Mouse (Mus musculus): ENCODE measurements at regions not wholly inside any gene's neighbourhood (a gene's known extent, or its start where the extent isn't known, plus 50 kb on each side); places are given as distances from the start of the nearest gene placed in this dataset.
"Not testable (repeated sequence)": the region's sequence is repeated elsewhere in the genome, so short reads cannot be mapped to it uniquely, and the experiment has no call there.

- DNase-seq, result no peak
These were observed 165.5 kb upstream of the Stk26 start for GRCm38 (mm10) chrX:50675356-50675755.

- peak; percentile 15 for DNase-seq
These were observed 182.8 kb upstream of the Stk26 start for GRCm38 (mm10) chrX:50657835-50658565.

GRCm38 (mm10) chrX:50657180-50657834 is 183.5 kb upstream of the Stk26 start:
- no peak for DNase-seq

GRCm38 (mm10) chrX:50655380-50655779 is 185.5 kb upstream of the Stk26 start:
- not testable (repeated sequence) for DNase-seq

- no peak for DNase-seq
These were observed 199.5 kb upstream of the Stk26 start for GRCm38 (mm10) chrX:50641347-50641746.

- no peak for DNase-seq
These were observed 205.2 kb upstream of the Stk26 start for GRCm38 (mm10) chrX:50635634-50636033.

- peak; percentile 78 for DNase-seq
These were observed 205.8 kb upstream of the Stk26 start for GRCm38 (mm10) chrX:50634842-50635615.

- no peak for DNase-seq
These were observed 204.2 kb upstream of the Olfr1324 start for GRCm38 (mm10) chrX:50632536-50632935.

GRCm38 (mm10) chrX:50625336-50625735 is 197.0 kb upstream of the Olfr1324 start:
- DNase-seq, result no peak

- no peak for DNase-seq
These were observed 194.7 kb upstream of the Olfr1324 start for GRCm38 (mm10) chrX:50622984-50623455.

GRCm38 (mm10) chrX:50620909-50621308 is 192.6 kb upstream of the Olfr1324 start:
- no peak for DNase-seq

- DNase-seq, result no peak
These were observed 191.6 kb upstream of the Olfr1324 start for GRCm38 (mm10) chrX:50619919-50620318.

- DNase-seq, result no peak
These were observed 190.6 kb upstream of the Olfr1324 start for GRCm38 (mm10) chrX:50618936-50619335.

- not testable (repeated sequence) for DNase-seq
These were observed 188.6 kb upstream of the Olfr1324 start for GRCm38 (mm10) chrX:50616920-50617319.

GRCm38 (mm10) chrX:50614874-50615273 is 186.6 kb upstream of the Olfr1324 start:
- not testable (repeated sequence) for DNase-seq

- not testable (repeated sequence) for DNase-seq
These were observed 186.1 kb upstream of the Olfr1324 start for GRCm38 (mm10) chrX:50614367-50614766.

- no peak for DNase-seq
These were observed 183.7 kb upstream of the Olfr1324 start for GRCm38 (mm10) chrX:50611765-50612591.

GRCm38 (mm10) chrX:50608141-50608540 is 179.8 kb upstream of the Olfr1324 start:
- not testable (repeated sequence) for DNase-seq

GRCm38 (mm10) chrX:50607636-50608035 is 179.3 kb upstream of the Olfr1324 start:
- no peak for DNase-seq

GRCm38 (mm10) chrX:50605517-50605916 is 177.2 kb upstream of the Olfr1324 start:
- not testable (repeated sequence) for DNase-seq

- not testable (repeated sequence) for DNase-seq
These were observed 176.7 kb upstream of the Olfr1324 start for GRCm38 (mm10) chrX:50604995-50605394.

GRCm38 (mm10) chrX:50602881-50603280 is 174.6 kb upstream of the Olfr1324 start:
- not testable (repeated sequence) for DNase-seq

Data from right cerebral cortex, postnatal 25 days (tissue).